Mouse (Mus musculus) liver, embryonic 15.5 days (tissue): ENCODE measurements around the gene Git2. TPM values are rescaled to one million over a fixed set of nuclear protein-coding genes. Genes with fewer than 3 reads are reported as not detected.

ENCODE experiments used
- ATAC-seq: fragments of 200-750 bp; cut with Nextera tagmentation; 2 replicates; pipeline ENCODE4 v1.8.0; 2017; ENCODE audit warnings: moderate number of reproducible peaks, mild to moderate bottlenecking, moderate library complexity; ENCODE audit not compliant: insufficient read depth
- H3K27ac ChIP-seq: fragments of 300-500 bp; sonication (generic); replicated peaks from 2 replicates; pipeline ENCODE4 v1.5.1; 2015; ENCODE audit warnings: mild to moderate bottlenecking, inconsistent platforms
- H3K27me3 ChIP-seq: fragments of 300-500 bp; sonication (generic); 2 replicates; pipeline ENCODE4 v1.6.1; 2015; ENCODE audit warnings: mild to moderate bottlenecking, inconsistent platforms
- H3K36me3 ChIP-seq: fragments of 300-500 bp; sonication (generic); replicated peaks from 2 replicates; pipeline ENCODE4 v1.6.1; 2015; ENCODE audit warnings: moderate library complexity, mild to moderate bottlenecking, inconsistent platforms
- H3K4me1 ChIP-seq: fragments of 300-500 bp; sonication (generic); replicated peaks from 2 replicates; pipeline ENCODE4 v1.6.1; 2015; ENCODE audit warnings: inconsistent platforms
- H3K4me2 ChIP-seq: fragments of 300-500 bp; sonication (generic); 2 replicates; pipeline ENCODE4 v1.6.1; 2015; ENCODE audit warnings: moderate library complexity, mild to moderate bottlenecking, inconsistent platforms
- H3K4me3 ChIP-seq: fragments of 300-500 bp; sonication (generic); replicated peaks from 2 replicates; pipeline ENCODE4 v1.5.1; 2015; ENCODE audit warnings: mild to moderate bottlenecking, inconsistent platforms
- H3K9ac ChIP-seq: fragments of 300-500 bp; sonication (generic); 2 replicates; pipeline ENCODE4 v1.6.1; 2015; ENCODE audit warnings: moderate library complexity, mild to moderate bottlenecking, inconsistent platforms
- H3K9me3 ChIP-seq: fragments of 300-500 bp; sonication (generic); replicated peaks from 2 replicates; pipeline ENCODE4 v1.6.1; 2016; ENCODE audit warnings: inconsistent platforms
- WGBS: fragments of 180-500 bp; shearing (Covaris S2); methylation state at CpG from one replicate; pipeline ENCODE4 v1.1.7; 2015; ENCODE audit warnings: mixed read lengths; ENCODE audit not compliant: insufficient replicate concordance; 5-methylcytosine and 5-hydroxymethylcytosine counted together
- polyA plus RNA-seq: library from polyadenylated mRNA; unstranded; fragments of >200 nt; fragmentation: Nextera tagmentation; extraction: Ambion mirVana; gene quantifications from 2 replicates; pipeline ENCODE4 v1.2.1, GENCODE M21; 2015

Git2 gene
- polyA plus RNA-seq, 1 experiment from 2014 or later: 16.5 TPM

DNA sequence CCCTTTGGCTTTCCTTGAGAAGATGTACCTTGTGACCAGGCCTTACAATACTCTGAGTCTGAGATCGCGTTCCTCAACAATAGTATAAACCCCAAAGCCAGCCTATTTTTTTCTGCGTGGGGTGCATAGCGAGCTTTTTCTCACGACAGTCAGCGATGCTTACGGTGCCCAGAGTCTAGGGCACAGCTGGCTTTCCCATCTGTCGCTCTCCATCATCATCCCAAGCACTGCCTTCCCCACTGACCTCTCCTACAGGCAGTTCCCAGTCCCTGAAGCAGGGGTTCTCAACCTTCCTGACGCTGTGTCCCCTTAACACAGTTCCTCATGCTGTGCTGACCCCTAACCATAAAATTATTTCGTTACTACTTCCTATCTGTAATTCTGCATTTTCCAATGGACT lies 32.7 kb downstream of the Git2 start:
- no peak overlapping the region for H3K4me2 ChIP-seq
- H3K36me3 ChIP-seq: peaks cover 92% of the 10 kb centered on the region
- peaks cover 6% of the 10 kb centered on the region; the same call in 1 of the 2 replicates for H3K4me1 ChIP-seq
- H3K9ac ChIP-seq: no peak overlapping the region
- H3K9me3 ChIP-seq: no peaks in the 10 kb centered on the region
- WGBS: 83% methylated on average over 10 of the region's 10 CpGs
- no peaks in the 10 kb centered on the region for H3K27me3 ChIP-seq
- no peak overlapping the region for H3K27ac ChIP-seq
- ATAC-seq: no peak
- no peak overlapping the region for H3K4me3 ChIP-seq

DNA sequence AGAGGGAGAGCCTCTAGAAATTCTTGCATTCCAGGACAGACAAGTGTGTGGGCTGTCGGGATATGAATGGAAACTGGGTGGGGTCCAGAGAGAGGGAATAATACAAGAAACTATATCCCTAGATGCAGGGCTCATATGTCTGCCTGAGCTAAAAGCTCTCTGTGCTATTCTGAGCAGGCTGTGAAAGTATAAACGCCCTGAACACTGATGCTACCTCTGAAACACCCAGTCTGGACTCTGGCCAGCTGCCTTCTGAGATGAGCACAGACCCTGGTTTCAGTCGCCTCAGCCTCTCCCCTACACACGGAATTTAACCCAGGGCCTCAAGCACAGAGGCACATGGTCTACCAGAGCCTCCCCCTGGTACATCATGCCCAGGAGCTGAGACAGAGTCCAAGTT lies 34.7 kb downstream of the Git2 start:
- Histone ChIP-seq H3K9me3 (no peaks in the 10 kb centered on the region), H3K36me3 (peaks cover 97% of the 10 kb centered on the region), H3K9ac (no peak overlapping the region), H3K4me2 (no peak overlapping the region), H3K27me3 (no peaks in the 10 kb centered on the region), H3K4me1 (peaks cover 6% of the 10 kb centered on the region; the same call in 1 of the 2 replicates), H3K27ac (no peak overlapping the region), H3K4me3 (no peak overlapping the region)
- WGBS: 61% methylated on average over 4 of the region's 4 CpGs
- ATAC-seq: no peak

DNA sequence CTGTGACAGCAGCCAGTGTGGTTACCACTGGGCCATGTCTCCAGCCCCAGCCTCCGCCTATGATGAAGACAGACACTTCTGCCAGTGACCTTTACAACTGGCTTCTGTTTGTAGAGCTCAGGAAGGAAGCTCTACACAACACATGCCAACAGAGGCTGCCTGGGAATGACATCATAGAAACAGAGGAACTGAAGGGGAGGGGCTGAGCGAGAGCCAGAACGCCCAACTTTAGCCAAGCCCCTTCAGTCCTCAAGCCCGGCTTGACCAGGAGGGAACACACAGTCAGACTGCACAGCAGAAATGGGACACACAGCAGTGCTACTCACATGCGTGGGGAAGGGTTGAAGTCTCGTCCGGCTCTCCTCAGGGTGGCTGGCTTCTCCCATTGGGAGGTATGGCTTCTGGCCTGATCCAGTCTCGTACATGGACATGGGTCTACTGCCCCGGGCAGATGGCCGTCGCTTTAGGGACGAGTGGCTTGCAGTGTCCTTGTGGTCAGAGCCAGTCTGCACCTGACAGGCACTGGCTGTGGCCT lies 36.5 kb downstream of the Git2 start:
- no peaks in the 10 kb centered on the region for H3K9me3 ChIP-seq
- H3K36me3 ChIP-seq: peaks cover 94% of the 10 kb centered on the region
- no peaks in the 10 kb centered on the region for H3K27me3 ChIP-seq
- no peak overlapping the region for H3K4me2 ChIP-seq
- H3K27ac ChIP-seq: no peak overlapping the region
- peaks cover 6% of the 10 kb centered on the region; the same call in 1 of the 2 replicates for H3K4me1 ChIP-seq
- no peak overlapping the region for H3K9ac ChIP-seq
- peak; percentile 51; the same call in 1 of the 2 replicates for ATAC-seq
- 76% methylated on average over 12 of the region's 12 CpGs for WGBS
- no peak overlapping the region for H3K4me3 ChIP-seq

DNA sequence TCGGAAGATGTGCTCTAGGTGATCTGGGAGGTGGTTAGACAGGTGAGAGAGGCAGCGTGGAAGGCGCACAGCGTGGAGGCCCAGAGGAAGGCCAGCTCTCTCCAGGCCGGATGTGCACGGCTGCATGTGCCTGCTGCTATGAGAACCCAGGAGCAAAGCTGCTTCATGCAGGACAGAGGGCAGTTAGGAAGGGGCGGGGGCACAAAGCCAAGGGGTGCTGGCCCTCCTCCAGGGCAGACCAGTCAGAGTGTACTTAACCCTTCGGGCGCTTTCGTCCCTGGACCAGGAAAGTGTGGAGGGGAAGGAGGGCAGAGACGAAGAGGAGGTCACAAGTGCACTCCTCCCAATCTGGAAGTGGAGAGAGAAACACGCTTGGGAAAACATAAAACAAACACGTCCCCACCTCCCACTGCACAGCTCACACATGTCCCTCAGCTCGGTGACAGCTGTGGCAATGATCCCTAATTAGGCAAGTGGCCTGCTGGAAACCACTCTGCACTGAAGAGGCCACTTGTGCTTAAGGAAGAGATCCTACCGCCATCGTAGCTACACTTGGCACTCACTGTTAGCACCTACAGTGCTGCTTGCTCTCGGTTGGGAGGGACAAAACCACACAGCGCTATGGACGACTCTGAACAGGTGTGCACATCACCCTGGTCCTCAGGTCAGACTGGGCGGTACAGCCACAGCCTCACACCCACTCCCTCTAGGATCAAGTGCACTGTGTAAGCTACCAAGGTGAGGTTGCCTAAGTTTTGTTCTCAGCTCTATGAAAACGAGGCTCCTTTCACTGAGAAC lies 38.0 kb downstream of the Git2 start:
- no peak overlapping the region for H3K4me3 ChIP-seq
- H3K27ac ChIP-seq: no peak overlapping the region
- peaks cover 6% of the 10 kb centered on the region; the same call in 1 of the 2 replicates for H3K4me1 ChIP-seq
- no peaks in the 10 kb centered on the region for H3K27me3 ChIP-seq
- 79% methylated on average over 21 of the region's 21 CpGs for whole genome bisulfite sequencing
- H3K9ac ChIP-seq: no peak overlapping the region
- no peak for ATAC-seq
- no peaks in the 10 kb centered on the region for H3K9me3 ChIP-seq
- H3K4me2 ChIP-seq: no peak overlapping the region
- H3K36me3 ChIP-seq: peaks cover 94% of the 10 kb centered on the region

DNA sequence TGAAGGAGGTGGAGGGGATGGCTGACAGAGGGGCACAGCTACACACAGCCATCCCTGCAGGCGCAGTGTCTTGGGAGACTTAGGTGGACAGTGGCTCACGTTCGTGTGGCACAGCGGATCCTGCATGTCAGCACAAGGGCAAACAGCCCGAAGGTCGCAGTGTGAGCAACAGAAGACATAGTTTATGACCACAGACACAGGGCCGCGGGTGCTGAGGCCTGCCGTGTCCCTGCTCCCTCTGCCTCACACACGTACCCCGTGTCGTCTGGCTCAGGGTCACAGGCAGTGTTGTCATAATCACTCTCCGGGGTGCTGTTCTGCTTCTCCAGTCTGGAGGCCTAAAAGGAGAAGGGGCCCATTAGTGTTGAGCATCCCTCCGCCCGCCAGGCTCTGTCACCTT lies 41.7 kb downstream of the Git2 start:
- ATAC-seq: no peak

DNA sequence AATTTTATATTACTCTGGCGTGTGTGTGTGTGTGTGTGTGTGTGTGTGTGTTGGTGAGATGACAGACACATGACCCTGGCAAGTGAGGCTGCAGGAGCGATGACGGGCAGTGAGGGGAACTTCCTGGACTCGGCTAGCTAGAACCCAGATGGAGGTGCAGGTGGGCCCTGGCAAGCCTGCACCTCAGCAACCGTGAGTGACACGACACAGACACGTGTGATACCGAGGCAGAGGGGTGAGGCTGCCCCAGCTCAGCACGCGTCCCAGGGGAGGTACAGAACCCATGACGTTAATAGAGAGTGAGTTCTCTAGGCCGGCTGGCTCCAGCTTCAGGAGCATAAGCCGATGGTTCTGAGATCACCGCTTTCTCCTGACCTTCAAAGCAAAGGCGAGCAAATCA lies 43.3 kb downstream of the Git2 start:
- no peak for ATAC-seq
- Histone ChIP-seq H3K27ac (no peak overlapping the region), H3K27me3 (no peaks in the 10 kb centered on the region), H3K9ac (no peak overlapping the region), H3K4me2 (no peak overlapping the region), H3K9me3 (no peaks in the 10 kb centered on the region), H3K36me3 (peaks cover 93% of the 10 kb centered on the region), H3K4me3 (no peak overlapping the region), H3K4me1 (no peaks in the 10 kb centered on the region)
- WGBS: 87% methylated on average over 15 of the region's 15 CpGs

More for the DNA sequence above, 41.7 kb downstream of the Git2 start:
- H3K27me3 ChIP-seq: no peaks in the 10 kb centered on the region
- peaks cover 95% of the 10 kb centered on the region for H3K36me3 ChIP-seq
- H3K27ac ChIP-seq: no peak overlapping the region
- no peak overlapping the region for H3K9ac ChIP-seq
- 85% methylated on average over 15 of the region's 15 CpGs for WGBS
- H3K9me3 ChIP-seq: no peaks in the 10 kb centered on the region
- no peak overlapping the region for H3K4me2 ChIP-seq
- H3K4me1 ChIP-seq: 0 out of 2 replicates have a peak, but pooled peaks cover 3% of the 10 kb centered on the region
- no peak overlapping the region for H3K4me3 ChIP-seq

DNA sequence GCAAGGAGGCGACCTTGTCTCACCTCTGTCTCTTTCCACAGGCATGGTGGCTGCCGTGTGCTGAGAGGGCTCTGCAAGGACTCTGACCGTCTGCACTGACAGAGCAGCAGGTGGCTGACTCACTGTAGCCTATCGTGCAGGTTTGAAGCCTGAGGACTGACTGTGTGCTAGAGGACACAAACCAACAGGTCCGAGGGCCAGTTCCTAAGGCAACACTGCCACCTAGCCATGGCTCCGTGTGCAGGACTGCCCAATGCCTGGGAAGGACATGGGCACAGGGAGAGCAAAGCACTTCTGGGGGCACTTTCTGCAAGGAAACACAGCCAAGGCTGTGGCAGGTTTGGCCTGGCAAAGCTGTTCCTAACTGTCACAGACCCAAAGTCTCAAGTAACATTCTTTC lies 43.8 kb downstream of the Git2 start:
- Histone ChIP-seq H3K9me3 (no peaks in the 10 kb centered on the region), H3K4me2 (no peak overlapping the region), H3K4me3 (no peak overlapping the region), H3K36me3 (peaks cover 88% of the 10 kb centered on the region), H3K9ac (no peak overlapping the region), H3K27ac (no peak overlapping the region), H3K4me1 (no peaks in the 10 kb centered on the region), H3K27me3 (no peaks in the 10 kb centered on the region)
- ATAC-seq: no peak
- WGBS: 69% methylated on average over 6 of the region's 6 CpGs

DNA sequence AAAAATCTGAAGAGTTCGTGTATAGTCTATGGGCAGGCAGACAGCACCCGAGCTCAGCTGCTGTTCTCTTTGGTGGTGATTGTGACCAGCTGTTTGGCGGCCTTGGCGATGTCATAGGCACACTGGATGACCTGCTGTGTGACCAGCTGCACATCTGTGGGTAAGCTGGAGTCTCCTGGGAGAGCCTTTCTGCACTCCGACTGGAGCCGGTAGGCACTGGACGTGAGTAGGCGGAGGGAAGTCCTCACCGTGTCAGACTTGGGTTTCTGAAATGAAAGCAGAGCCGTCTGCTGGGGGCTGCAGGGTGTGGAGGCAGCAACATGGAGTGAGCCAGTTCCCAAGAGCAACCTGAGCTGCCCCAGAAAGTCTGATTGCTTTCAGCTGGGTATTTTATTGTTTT lies 45.2 kb downstream of the Git2 start:
- H3K9ac ChIP-seq: no peak overlapping the region
- H3K36me3 ChIP-seq: peaks cover 75% of the 10 kb centered on the region
- no peak overlapping the region for H3K27ac ChIP-seq
- WGBS: 76% methylated on average over 10 of the region's 10 CpGs
- no peak for ATAC-seq
- no peaks in the 10 kb centered on the region for H3K9me3 ChIP-seq
- no peak overlapping the region for H3K4me2 ChIP-seq
- no peaks in the 10 kb centered on the region for H3K27me3 ChIP-seq
- no peaks in the 10 kb centered on the region for H3K4me1 ChIP-seq
- no peak overlapping the region for H3K4me3 ChIP-seq

DNA sequence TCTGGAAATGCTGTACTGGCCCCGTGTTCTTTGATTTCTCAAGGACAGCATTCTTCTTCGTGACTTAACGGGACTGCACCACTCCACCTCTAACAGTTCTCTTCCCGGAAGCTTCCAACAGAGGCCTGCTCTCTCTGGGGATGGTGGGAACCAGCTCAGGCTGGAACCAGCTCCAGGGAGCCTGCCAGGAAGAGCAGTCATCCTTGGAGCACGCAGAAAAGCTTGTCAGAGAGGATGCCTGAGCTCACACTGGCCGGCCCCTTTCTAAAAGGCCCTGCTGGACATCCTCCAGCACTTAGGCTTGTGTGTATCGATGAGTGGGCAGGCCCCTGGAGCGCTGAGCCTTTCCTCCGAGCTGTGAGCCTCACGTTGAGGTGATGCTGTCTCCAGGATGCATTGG lies 47.2 kb downstream of the Git2 start:
- Histone ChIP-seq H3K27ac (no peak overlapping the region), H3K27me3 (no peaks in the 10 kb centered on the region), H3K9ac (no peak overlapping the region), H3K4me3 (no peak overlapping the region), H3K4me2 (no peak overlapping the region), H3K36me3 (peaks cover 62% of the 10 kb centered on the region), H3K4me1 (no peaks in the 10 kb centered on the region), H3K9me3 (no peaks in the 10 kb centered on the region)
- ATAC-seq: no peak
- WGBS: 81% methylated on average over 10 of the region's 10 CpGs

DNA sequence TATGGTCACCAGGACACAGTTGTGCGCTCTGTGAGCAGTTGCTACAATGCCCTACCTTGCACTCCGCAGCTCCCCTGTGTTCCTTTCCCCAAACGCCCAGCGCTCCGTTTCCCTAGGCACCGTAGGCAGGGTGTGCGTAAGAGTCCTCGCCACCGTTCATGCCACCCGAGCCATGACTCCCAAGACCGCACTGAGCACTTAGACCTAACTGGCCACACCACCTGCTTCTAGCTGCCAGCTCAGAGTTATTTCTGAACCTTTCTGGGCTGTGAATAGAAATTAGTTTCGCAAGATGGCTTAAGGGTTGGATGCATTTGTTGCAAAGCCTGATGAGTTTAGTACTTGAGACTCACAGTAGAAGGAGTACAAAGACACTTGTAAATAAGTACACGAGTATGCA lies 52.5 kb downstream of the Git2 start:
- no peak overlapping the region for H3K9ac ChIP-seq
- H3K4me1 ChIP-seq: peaks cover 4% of the 10 kb centered on the region; the same call in 1 of the 2 replicates
- no peaks in the 10 kb centered on the region for H3K27me3 ChIP-seq
- 89% methylated on average over 13 of the region's 13 CpGs for WGBS
- H3K4me3 ChIP-seq: no peak overlapping the region
- H3K27ac ChIP-seq: no peak overlapping the region
- no peak for ATAC-seq
- peaks cover 50% of the 10 kb centered on the region for H3K36me3 ChIP-seq
- no peak overlapping the region for H3K4me2 ChIP-seq
- no peaks in the 10 kb centered on the region for H3K9me3 ChIP-seq

DNA sequence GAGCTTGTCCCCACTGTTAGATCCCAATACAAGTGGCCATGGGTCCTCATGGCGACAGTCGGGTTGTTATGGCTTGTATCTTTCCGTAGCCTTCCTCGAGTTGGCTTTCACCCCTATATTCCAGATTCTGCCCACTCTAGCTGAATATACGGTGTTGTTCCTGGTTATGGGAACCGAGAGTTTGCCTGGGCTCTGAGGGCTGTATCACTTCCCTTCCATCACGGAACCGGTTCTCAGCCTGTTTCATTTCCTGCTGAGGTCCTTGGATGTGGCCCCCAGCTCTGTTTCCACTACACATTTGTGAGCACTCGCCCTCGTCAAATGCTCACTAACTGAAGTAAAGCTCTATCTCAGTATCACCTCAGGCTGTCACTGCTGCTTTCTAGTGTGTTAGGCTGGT lies 53.3 kb downstream of the Git2 start:
- ATAC-seq: no peak
- Histone ChIP-seq H3K36me3 (peaks cover 51% of the 10 kb centered on the region), H3K4me3 (no peak overlapping the region), H3K27me3 (no peaks in the 10 kb centered on the region), H3K9me3 (no peaks in the 10 kb centered on the region), H3K4me2 (no peak overlapping the region), H3K9ac (no peak overlapping the region), H3K27ac (no peak overlapping the region), H3K4me1 (peaks cover 4% of the 10 kb centered on the region; the same call in 1 of the 2 replicates)
- WGBS: 77% methylated on average over 10 of the region's 10 CpGs
